Mouse (Mus musculus): ENCODE measurements around the gene Eif4e.

Eif4e gene

DNA sequence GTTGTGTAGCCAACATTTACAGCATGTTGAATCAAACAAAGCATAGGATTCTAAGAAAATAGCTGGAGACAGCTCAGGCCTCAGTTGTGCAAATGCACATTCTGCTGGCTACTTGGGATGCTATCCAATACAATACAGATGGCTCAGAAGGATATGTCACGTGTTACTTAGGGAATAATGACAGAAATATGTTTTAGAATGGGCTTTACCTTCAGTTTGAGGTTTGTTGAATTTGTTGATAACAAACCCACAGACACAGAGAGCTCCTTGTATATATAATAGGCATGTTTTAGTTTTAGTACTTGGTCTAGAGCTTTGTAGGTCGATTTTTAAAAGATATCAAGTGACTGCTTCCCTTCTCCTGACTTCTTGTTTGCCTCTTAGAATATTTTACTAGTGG, 6.8 kb downstream of the Eif4e start:
- TF ChIP-seq GATA4 (IDR thresholded peaks at IDR 0.05; ENCODE audit: insufficient replicate concordance, low read length), result no peak

DNA sequence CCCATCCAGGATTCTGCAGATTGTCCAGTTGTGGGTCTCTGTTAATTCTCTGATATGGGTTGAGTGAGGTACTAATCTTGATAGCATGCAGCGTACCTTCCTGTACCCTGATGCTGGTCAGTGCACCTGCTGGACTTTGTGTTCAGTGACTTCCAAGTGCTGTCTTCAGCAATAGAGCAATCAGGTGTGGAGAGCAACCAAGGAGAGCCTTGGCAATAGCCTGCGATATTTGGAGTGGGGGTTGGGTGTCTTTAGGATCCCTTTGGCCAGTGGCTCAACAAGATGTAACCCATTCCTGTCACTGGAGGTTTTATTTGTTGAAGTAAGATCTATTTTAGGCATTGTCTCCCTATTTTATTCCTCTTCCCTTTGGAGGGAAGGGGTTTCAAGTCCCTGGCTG, 10.1 kb downstream of the Eif4e start:
- no peak for TF ChIP-seq GATA4 (IDR thresholded peaks at IDR 0.05; ENCODE audit: insufficient replicate concordance, low read length)

DNA sequence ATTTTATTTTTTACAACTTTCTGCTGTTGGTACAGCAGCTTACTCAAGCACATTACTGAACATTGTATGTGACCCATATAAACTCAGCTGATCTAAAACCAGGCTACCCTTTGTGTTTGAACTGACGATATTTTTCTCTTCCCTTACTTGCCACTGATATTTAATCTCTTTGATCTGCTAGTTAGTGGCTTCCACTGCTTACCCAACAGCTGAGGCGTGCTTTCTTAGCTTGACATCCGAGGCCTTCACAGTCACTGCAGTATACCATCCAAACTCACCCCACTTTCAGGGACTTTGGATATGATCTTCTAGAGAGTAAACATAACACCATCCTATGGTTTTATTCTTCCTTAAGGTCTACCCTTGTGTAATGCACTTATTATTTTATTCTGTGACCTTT, 16.6 kb downstream of the Eif4e start:
- TF ChIP-seq GATA4 (IDR thresholded peaks at IDR 0.05; ENCODE audit: insufficient replicate concordance, low read length), result no peak

DNA sequence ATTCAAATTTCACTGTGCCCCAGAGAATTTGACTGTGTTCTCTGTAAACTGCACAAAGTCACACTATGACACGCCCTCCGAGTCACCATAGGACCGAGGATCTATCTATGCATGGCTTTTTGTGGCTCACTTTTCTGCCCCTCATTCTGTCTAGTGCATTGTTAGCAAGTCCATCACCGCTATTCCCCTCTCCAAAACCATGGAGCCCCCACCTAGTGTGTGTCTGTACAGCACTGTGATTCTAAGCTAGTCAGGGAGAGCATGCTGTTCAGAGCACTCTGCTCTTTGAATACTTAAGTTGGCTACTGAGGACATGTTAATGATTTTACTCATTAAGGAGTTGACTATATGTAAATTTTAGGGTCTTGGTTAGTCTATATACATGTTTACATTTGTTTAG, 18.1 kb downstream of the Eif4e start:
- no peak for TF ChIP-seq GATA4 (IDR thresholded peaks at IDR 0.05; ENCODE audit: insufficient replicate concordance, low read length)

DNA sequence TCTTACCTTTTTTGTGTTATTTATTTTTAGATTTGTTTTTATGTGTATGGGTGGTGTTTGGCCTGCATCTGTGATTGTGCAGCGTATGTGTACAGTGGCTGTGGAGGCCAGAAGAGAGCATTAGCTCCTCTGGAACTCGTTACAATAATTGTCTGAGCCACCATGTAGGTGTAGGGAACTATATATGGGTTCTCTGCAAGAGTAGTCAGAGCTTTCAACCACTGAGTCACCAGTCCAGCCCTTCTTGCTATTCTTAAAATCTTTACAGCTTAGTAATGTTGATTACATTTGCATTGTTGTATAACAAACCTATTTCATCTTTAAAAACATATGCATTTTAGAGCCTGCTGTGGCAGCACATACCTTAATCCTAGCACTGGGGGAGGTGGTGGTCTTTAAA, 20.7 kb downstream of the Eif4e start:
- TF ChIP-seq GATA4 (IDR thresholded peaks at IDR 0.05; ENCODE audit: insufficient replicate concordance, low read length), result no peak

DNA sequence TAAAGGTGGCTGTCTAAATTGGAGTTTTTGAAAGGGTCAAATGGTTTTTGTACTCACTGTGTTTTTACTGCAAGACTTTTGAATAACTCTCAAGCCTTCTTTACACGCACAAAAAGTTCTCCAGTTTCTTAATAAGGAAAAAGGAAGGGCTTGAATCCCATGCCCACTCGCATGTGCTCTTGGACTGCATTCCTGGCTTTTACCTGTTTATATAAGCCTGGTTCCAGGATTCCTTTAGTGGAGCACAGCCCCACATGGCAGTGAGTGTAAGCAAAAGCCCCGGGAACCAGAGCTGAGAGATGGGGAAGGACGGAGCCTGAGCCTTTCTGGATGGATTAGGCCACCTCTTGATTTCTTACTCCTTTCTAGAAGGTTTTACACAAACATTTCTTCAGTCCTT, 23.1 kb downstream of the Eif4e start:
- no peak for TF ChIP-seq GATA4 (IDR thresholded peaks at IDR 0.05; ENCODE audit: insufficient replicate concordance, low read length)

DNA sequence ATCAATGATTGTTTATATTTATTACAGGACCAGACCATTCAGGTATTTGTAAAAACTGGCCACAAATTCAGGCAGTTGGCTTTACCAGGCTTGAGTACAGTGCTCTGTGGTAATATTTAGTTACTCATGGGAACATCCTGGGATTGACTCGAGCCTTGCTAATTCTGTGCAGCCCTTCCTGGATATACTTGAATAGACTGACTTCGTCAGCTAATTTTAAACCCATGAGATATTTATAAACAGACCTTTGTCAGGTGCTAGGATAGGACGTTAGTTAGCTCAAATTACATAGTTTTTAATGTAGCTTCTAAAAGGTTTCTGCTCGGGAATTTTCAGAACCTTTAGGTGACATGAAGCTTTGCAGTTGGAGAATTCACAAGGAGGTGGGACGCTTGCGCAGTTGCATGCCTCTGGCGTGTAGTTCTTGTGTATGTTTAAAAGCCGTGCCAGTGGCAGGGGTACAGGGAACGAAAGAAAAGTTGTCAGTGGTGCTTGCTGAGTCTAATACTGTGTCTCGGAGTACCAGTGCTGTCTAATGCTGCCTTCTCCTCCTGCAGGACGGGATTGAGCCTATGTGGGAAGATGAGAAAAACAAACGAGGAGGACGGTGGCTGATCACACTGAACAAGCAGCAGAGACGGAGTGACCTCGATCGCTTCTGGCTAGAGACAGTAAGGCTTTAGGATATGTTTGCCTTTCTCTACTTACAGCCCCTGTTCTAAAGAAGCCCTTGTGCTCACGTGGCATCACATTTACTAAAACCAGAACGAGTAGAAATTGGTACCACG, 24.6 kb downstream of the Eif4e start:
- no peak for TF ChIP-seq GATA4 (IDR thresholded peaks at IDR 0.05; ENCODE audit: insufficient replicate concordance, low read length)

DNA sequence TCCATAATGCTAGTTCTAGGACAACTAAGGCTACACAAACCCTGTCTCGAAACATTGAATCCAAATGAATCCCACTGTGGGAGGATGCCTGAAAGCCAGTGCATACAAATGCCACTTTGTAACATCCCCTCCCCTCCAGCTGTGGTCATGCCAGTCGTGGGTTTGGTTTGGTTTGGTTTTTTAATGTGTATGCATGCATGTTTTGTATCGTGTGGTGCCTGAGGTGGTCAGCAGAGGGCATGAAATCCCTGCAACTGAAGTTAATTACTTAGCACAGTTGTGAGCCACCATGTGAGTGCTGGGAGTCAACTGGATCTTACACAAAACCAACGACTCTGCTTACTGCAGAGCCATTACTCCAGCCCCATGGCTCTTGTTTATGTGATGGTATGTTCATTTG, 32.5 kb downstream of the Eif4e start:
- TF ChIP-seq GATA4 (IDR thresholded peaks at IDR 0.05; ENCODE audit: insufficient replicate concordance, low read length), result no peak

DNA sequence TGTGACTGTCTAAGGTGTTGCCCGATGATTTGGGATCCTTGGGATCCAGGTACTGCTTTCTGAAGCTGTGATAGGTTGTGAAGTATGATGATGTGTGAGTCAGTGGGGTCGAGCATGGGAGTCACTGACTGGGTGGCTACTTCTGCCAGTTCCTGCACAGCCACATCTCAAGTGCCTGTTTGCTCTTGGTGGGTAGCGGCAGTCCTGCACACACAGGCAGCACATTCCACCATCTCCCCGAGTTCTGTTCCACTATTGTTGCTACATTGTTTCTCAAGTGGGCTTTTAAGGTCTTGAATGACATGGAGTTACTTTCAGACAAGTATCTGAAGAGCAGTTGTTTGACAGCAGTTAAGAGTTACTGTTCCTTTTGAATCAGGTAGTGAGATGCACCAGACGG, 34.3 kb downstream of the Eif4e start:
- TF ChIP-seq GATA4 (IDR thresholded peaks at IDR 0.05; ENCODE audit: insufficient replicate concordance, low read length), result no peak

DNA sequence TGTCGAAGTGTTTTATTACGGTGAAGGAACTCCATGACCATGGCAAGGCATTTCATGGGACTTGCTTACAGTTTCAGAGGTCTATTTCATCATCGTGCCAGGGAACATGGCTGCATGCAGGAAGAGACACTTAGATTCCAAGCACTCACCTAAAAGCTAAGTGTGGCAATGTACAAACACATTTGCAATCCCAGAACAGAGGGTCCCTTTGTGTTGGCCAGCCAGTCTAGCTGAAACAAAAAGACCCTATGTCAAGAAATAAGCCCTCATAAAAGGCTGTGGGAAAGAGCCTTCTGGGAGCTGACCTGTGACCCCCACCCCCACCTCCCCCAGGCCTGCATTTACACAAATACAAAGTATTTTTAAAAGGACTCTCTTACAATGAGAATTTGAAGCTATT, 34.9 kb downstream of the Eif4e start:
- no peak for TF ChIP-seq GATA4 (IDR thresholded peaks at IDR 0.05; ENCODE audit: insufficient replicate concordance, low read length)

DNA sequence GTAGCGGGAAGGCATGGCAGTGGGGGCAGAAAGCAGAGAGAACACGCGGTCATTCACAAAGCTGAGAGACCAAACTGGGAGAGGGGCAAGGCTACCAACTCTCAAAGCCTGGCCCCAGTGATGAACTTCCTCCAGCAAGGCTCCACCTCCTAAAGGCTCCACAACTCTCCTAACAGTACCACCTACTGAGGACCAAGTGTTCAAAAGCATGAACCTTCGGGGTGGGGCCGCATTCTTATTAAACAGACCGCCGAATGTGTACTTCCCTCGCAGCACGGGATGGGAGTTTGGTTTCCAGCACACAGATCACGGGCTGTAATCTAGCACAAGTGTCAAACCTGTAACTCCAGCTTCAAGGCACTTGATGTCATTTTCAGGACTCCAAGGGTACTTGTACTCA, 52.9 kb downstream of the Eif4e start:
- no peak for TF ChIP-seq GATA4 (IDR thresholded peaks at IDR 0.05; ENCODE audit: insufficient replicate concordance, low read length)

DNA sequence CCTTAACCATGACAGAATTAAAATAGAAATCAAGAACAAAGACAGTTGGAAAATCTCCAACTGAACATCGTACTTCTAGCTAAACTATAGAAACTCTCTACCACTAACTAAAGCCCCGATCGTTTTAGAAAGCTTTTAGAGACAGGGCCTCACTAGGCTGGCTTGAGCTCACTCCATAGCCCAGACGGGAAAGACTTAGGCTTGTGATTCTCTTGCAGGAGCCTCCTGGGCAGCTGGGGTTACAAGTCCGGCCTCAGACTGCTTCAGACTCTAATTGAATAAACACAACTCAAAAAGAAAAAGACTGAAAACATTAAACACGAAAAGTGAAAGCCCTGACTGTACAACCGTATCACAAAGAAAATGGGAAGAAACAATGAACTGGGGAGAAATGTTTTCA, 60.2 kb downstream of the Eif4e start:
- TF ChIP-seq GATA4 (IDR thresholded peaks at IDR 0.05; ENCODE audit: insufficient replicate concordance, low read length), result no peak

DNA sequence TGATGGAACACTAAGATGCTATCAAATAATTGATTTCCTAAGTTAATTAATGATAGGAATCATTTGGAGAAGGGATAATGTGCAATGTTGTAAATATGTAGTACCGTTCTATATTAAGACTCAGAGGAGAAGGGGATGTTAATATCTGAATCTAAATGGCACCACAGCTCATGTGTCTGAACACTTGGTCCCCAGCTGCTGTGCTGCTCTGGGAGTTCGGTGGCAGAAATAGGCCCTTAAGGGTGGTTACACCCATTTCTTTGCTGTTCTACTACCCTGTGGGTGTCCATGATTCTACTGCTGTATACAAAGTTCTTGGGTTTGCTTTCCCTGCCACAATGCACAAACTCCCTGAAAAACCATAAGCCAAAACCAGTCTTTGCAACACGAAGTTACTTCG, 61.2 kb downstream of the Eif4e start:
- no peak for TF ChIP-seq GATA4 (IDR thresholded peaks at IDR 0.05; ENCODE audit: insufficient replicate concordance, low read length)

DNA sequence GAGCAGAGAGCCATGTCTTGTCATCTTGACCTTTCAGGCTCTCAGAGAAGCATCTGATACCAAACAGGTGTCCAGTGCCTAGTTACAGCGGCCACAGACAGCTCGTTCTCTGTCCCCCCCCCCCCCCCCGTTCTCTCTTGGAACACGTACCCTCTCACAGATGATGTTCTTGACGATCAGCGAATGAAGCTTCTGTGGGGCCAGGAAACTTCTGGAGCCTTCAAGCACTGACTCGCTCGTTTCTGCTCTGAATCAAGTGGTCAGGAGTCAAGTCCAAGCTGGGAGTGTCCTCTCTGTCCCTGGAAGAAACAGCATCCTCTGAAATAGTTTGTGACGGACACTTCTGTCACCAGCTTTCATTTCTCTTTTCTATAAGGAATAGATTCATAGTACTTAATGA, 62.0 kb downstream of the Eif4e start:
- TF ChIP-seq GATA4 (IDR thresholded peaks at IDR 0.05; ENCODE audit: insufficient replicate concordance, low read length), result no peak

DNA sequence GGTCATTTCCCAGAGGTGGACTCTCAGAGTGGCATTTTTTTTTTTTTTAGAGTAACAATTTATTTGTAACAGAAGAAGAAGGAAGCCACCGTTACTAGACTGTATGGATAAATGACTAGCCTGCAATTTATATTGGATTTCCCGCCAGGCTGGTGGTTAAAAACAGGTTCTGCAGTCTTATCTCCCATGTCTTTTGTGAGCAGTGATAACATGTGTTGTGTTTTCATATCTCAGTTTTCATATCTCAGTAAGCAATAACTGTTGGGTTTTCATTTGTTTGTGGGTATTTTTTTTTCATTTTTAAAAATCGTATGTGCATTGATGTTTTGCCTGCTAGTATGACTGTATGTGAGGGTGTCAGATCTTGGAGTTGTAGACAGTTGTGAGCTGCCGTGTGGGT, 65.0 kb downstream of the Eif4e start:
- TF ChIP-seq GATA4 (IDR thresholded peaks at IDR 0.05; ENCODE audit: insufficient replicate concordance, low read length), result no peak

DNA sequence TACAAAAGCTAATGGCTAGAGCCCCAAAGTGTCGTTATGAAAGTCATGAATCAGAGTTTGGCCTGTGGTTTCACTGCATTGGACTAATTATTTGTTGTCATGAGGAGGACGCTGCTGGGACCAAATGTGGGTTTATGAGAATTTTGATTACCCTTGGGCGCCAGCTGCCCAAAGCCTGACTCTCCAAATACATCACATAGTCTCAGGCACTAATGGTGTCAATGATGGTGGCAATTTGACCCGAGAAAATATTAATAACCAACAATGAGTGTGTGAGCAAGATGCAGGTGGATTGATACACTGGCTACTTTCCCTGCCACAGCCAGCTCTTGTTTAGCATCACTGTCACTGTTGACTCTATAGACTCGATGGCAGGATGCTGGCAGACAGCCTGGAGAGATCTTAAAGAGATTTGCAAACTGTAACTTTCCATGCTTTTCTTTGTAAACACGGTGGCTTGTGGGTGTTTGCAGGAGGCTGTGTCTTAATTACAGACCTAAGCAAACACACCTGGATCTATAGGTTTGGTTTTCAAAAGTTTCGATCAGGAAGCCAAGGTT, 65.9 kb downstream of the Eif4e start:
- TF ChIP-seq GATA4 (IDR thresholded peaks at IDR 0.05; ENCODE audit: insufficient replicate concordance, low read length), result no peak

DNA sequence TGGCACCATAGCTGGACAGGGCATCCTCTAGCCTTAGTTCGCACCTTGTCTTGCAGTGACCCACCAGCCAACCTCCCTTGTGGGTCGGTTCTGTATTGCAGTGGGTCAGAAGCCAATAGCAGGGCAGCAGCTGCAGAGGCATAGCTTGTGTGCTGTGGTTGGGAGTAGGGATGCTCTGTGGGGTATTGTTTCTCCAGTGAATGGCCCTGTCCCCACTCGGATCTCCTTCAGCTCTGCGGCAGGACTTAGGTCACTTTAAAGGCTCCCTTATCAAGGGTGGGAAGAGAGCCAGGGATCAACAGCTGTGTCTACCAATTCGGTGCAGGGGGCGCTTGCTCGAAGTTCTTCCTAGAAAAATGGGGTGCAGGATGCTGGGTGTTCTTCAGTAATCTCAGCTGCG, 67.2 kb downstream of the Eif4e start:
- TF ChIP-seq GATA4 (IDR thresholded peaks at IDR 0.05; ENCODE audit: insufficient replicate concordance, low read length), result no peak
